Mouse (Mus musculus) right cerebral cortex, postnatal 10 days (tissue): Measurements from ENCODE around the gene Napsa.

Source experiments
- DNase-seq, 2 experiments: peaks; one replicate each; pipeline ENCODE4 v3.0.0; 2021; ENCODE audit warnings: low spot score in 2 of 2

The Napsa gene

GRCm38 (mm10) chr7:44538756-44539624 lies 33.2 kb upstream of the Napsa start:
- DNase-seq = no peak

DNA sequence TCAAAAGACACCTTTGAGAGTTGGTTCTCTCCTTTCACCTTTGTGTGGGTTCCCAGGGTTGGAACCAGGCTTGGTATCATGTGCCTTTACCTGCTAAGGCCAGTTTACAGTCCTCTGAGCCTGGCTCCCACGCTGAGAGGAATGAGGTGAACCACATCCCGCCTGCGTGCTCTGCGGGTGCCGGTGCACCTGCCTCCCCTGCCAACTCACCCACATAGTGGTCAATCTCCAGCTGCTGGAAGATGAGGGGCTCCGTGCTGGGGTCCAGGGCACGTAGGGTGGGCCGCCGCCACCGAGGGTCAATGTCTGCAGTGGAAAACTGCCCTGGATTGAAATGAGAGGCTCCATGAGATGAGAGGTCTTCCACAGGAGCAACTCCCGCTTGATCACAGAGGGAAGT lies 29.6 kb upstream of the Napsa start:
- DNase-seq = no peak

DNA sequence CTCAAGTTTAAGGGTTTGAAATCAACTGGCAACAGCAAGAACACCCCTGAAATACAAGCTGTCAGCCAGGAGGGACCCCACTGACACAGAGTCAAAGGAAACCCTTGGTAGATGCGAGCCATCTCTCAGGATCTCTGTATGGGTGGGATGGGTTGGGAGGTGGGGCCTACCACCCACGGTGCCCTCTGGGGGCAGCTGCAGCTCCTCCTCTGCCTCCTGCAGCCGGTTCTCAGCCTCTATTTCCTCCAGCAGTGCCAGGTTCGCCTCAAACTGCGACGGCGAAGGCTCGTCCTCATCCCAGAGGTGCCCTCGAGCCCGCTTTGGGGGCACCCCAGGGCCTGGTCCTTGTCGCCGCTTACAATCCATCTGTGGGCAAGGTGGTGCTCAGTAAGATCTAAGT lies 29.1 kb upstream of the Napsa start:
- no peak for DNase-seq

GRCm38 (mm10) chr7:44546274-44546673 lies 25.9 kb upstream of the Napsa start:
- DNase-seq = no peak

DNA sequence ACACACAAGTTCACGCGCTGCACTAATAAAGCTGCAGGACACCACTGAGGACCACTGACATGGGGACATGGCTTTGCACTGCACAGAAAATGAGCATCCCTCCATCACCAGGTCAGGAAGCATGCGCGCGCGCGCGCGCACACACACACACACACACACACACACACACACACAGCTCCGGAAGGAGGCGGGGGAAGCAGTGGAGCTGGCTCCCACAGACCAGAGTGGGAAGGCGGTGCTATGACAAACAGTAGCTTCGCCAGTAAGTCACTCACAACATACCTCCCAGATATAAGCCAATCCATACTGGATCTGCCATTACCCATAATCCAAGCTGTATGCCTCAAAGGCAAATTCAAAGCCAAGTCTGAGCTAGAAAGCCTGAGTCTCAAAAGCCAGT lies 25.1 kb upstream of the Napsa start:
- DNase-seq = no peak

- no peak for DNase-seq
Measured at GRCm38 (mm10) chr7:44547725-44548124, 24.5 kb upstream of the Napsa start.

- peak; percentile 99 to 100 for DNase-seq
Measured at GRCm38 (mm10) chr7:44548497-44549087, 23.6 kb upstream of the Napsa start, which contains the start of gene Pold1. Pold1 (minus strand) TSS chr7:44548849.

GRCm38 (mm10) chr7:44549621-44550408 lies 22.4 kb upstream of the Napsa start:
- DNase-seq = no peak

GRCm38 (mm10) chr7:44550409-44550678 lies 21.8 kb upstream of the Napsa start:
- DNase-seq = no peak

DNA sequence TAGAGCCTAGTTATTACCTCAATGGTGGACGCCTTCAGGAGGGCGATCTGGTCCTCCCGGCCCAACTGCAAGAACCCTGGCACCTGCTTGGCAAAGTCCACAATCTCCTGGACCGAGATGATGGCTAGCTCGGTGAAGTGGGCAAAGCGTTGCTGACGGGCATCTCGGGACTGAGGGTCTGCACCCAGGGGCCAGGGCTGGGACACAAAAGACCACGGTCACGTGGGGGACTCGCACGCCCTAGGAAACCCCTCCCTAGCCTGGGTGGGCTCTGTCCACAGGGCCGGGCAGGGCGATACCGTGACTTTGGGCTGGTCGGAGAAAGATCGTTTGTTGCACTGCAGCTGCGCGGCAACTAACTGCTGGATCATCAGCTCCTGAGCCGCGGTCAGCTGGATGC lies 20.9 kb upstream of the Napsa start:
- peak in 1 of 2 experiments; percentile 29 for DNase-seq

GRCm38 (mm10) chr7:44551731-44552130 lies 20.4 kb upstream of the Napsa start:
- DNase-seq = peak in 1 of 2 experiments; percentile 31

DNA sequence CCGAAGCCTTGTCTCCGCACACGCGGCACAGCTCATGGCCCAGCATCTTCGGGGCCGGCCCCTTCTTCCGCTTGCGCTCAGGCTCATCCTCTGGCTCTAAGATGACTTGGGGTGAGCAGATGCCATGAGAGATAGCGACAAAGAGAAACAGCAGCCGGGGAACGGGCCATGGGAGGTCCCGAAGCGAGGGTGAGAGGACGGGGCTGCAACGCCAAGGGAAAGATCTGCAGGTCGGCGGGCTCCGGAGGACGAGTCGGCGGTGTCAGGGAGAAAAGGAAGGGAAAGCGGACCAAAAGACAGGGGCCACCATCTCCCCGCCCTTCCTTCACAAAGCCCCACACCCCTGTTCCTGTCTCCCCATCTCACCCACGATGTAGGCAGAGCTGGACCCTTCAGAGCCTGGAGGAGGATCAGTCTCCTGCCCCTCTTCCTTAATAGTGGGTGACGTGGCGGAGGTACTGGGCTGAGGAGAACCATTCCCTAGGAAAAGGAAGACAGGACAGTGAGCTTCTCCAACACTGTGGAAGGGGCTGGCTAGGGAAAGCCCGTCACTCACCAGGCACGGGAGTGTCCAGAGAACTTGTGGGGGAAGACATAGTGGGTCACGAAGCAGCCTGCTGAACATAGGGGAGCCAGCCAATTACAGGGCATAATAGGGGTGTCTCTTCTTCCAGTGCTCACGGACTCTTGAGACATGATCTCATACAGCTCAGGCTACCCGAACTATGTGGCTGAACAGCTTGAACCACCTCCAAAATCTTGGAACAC lies 19.9 kb upstream of the Napsa start:
- peak in 1 of 2 experiments; percentile 26 for DNase-seq

DNA sequence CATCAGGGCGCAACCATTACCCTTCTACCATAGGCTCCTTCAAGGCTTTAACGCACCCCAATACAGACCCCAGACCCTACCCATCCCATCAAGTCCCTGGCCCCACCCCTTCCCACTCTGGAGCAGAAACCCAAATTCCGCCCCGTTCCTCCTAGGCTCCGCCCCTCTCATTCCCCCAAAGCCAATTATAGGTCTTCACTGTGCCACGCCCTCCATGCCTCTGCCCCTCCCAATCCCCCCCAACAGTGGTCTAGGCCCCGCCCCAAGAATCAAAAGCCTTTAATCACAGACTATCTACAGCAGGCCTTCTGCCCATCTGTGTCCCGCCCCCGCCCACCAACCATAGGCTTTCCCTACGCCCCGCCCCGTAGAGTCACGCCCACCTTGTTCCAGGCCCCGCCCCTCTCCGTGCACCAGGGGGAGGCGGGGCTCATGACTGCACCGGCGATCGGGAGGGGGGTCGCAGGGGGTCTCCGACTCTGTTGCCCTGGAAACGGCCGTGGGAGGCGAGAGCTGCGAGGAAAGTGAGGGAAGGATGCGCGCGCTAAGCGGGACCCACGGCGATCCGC lies 18.9 kb upstream of the Napsa start:
- peak; percentile 82 for DNase-seq

GRCm38 (mm10) chr7:44553826-44554225 lies 18.4 kb upstream of the Napsa start, which contains the start of gene Nr1h2:
Nr1h2 (minus strand) TSS chr7:44553951.
- peak; percentile 98 for DNase-seq

DNA sequence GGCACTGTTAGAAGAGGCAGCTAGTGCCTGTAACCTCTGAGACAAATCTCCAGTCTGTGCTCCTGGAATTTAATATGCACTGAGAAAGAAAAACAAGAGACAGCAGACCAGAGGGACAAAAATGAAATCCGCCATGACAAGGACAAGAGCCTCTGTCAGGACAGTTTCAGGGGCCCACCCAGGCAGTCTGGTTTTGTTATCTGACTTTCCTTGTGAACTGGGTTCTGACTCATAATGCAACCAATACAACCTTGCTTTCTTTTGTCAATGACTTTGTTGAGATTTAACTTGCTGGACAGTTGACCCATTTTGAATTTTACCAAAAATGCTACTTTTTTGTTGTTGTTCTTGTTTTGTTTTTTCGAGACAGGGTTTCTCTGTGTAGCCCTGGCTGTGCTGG lies 14.6 kb upstream of the Napsa start:
- DNase-seq = no peak

- peak; percentile 83 to 89 for DNase-seq
Measured at GRCm38 (mm10) chr7:44560435-44561400, 11.5 kb upstream of the Napsa start.

- no peak for DNase-seq
Measured at GRCm38 (mm10) chr7:44563284-44563683, 8.9 kb upstream of the Napsa start.

GRCm38 (mm10) chr7:44564486-44564885 lies 7.7 kb upstream of the Napsa start:
- no peak for DNase-seq

- no peak for DNase-seq
Measured at GRCm38 (mm10) chr7:44565414-44565813, 6.8 kb upstream of the Napsa start.

DNA sequence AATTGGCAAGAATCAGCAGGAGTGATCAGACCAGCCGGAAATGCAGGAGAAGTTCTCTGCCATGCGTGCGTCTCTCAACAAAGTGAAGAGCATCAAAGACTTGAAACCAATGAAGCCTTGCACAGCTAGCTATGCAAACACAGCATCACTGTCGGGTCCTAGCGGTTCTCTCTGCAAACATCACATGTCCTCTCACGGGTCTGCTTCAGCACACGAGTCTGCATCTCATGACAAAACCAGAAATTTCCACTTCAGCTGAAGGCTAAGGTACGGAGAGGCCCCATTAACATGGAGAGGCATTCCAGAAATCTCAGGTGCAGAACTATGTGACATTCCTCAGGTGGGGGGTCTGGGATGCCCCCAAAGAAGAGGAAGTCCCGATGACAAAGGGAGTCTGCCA lies 3.4 kb upstream of the Napsa start:
- no peak for DNase-seq
